Mouse (Mus musculus) erythroblast, embryonic 14.5 days (primary cell): ENCODE data around the gene Gm13696. TPM values are rescaled to one million over a fixed set of nuclear protein-coding genes. Genes with fewer than 3 reads are reported as not detected.
"Not testable (repeated sequence)": the region's sequence is repeated elsewhere in the genome, so short reads cannot be mapped to it uniquely, and the experiment has no call there.

ENCODE experiments used
- H3K27me3 ChIP-seq: 2 replicates; pipeline ENCODE4 v1.6.1; 2012; ENCODE audit warnings: inconsistent platforms; ENCODE audit not compliant: control insufficient read depth
- H3K36me3 ChIP-seq: 2 replicates; pipeline ENCODE4 v1.6.1; 2012; ENCODE audit warnings: mild to moderate bottlenecking, inconsistent platforms; ENCODE audit not compliant: control insufficient read depth
- H3K4me1 ChIP-seq: 2 replicates; pipeline ENCODE4 v1.6.1; 2012; ENCODE audit warnings: inconsistent platforms; ENCODE audit not compliant: control insufficient read depth
- H3K4me3 ChIP-seq: replicated peaks from 2 replicates; pipeline ENCODE3; 2012; ENCODE audit warnings: moderate library complexity, mild to moderate bottlenecking, inconsistent platforms
- H3K9me3 ChIP-seq: 2 replicates; pipeline ENCODE4 v1.6.1; 2012; ENCODE audit warnings: low read length, inconsistent platforms, mixed read lengths; ENCODE audit not compliant: control insufficient read depth
- GATA1 ChIP-seq: IDR thresholded peaks from 2 replicates; pipeline ENCODE4 v1.6.1; 2012; ENCODE audit warnings: low read length, inconsistent platforms, mixed read lengths
- TAL1 ChIP-seq: IDR thresholded peaks from 3 replicates; pipeline ENCODE4 v1.6.1; 2012; ENCODE audit warnings: low read length, inconsistent platforms, mixed read lengths
- polyA plus RNA-seq: library from polyadenylated mRNA; stranded (reverse); fragments of >175 nt; gene quantifications from 2 replicates; pipeline ENCODE4 v1.2.3, GENCODE M21; 2012

Gm13696 gene
- polyA plus RNA-seq, 1 experiment = 0.11 TPM

GRCm38 (mm10) chr2:84008913-84009312 lies 36.0 kb downstream of the Gm13696 start:
- no peaks in the 10 kb centered on the region for H3K9me3 ChIP-seq
- H3K4me1 ChIP-seq = peaks cover 5% of the 10 kb centered on the region
- TF ChIP-seq GATA1 (no peak), TAL1 (no peak)
- no peaks in the 10 kb centered on the region for H3K36me3 ChIP-seq
- no peaks in the 10 kb centered on the region for H3K27me3 ChIP-seq
- H3K4me3 ChIP-seq = no peak overlapping the region

- peaks cover 5% of the 10 kb centered on the region for H3K4me1 ChIP-seq
- H3K9me3 ChIP-seq = no peaks in the 10 kb centered on the region
- H3K36me3 ChIP-seq = no peaks in the 10 kb centered on the region
- no peak overlapping the region for H3K4me3 ChIP-seq
- no peak for TF ChIP-seq TAL1
- TF ChIP-seq GATA1 = no peak
- H3K27me3 ChIP-seq = no peaks in the 10 kb centered on the region
Measured at GRCm38 (mm10) chr2:84009818-84010217, 36.9 kb downstream of the Gm13696 start.

- Histone ChIP-seq H3K9me3 (no peaks in the 10 kb centered on the region), H3K27me3 (no peaks in the 10 kb centered on the region), H3K4me3 (no peak overlapping the region), H3K36me3 (no peaks in the 10 kb centered on the region), H3K4me1 (peaks cover 12% of the 10 kb centered on the region)
- no peak for TF ChIP-seq TAL1
- no peak for TF ChIP-seq GATA1
Measured at GRCm38 (mm10) chr2:84014572-84014971, 41.6 kb downstream of the Gm13696 start.

- H3K36me3 ChIP-seq, H3K27me3 ChIP-seq, H3K9me3 ChIP-seq, H3K4me3 ChIP-seq: not testable (repeated sequence)
- peaks cover 15% of the 10 kb centered on the region for H3K4me1 ChIP-seq
Measured at GRCm38 (mm10) chr2:84016291-84016690, 43.4 kb downstream of the Gm13696 start.

- H3K36me3 ChIP-seq = no peaks in the 10 kb centered on the region
- no peaks in the 10 kb centered on the region for H3K27me3 ChIP-seq
- TF ChIP-seq TAL1 = no peak
- TF ChIP-seq GATA1 = no peak
- no peaks in the 10 kb centered on the region for H3K9me3 ChIP-seq
- no peak overlapping the region for H3K4me3 ChIP-seq
- H3K4me1 ChIP-seq = peaks cover 13% of the 10 kb centered on the region
Measured at GRCm38 (mm10) chr2:84018330-84018729, 45.4 kb downstream of the Gm13696 start.

GRCm38 (mm10) chr2:84019519-84020305 lies 46.8 kb downstream of the Gm13696 start:
- TF ChIP-seq TAL1 (no peak), GATA1 (no peak)
- Histone ChIP-seq H3K9me3 (no peaks in the 10 kb centered on the region), H3K27me3 (no peaks in the 10 kb centered on the region), H3K4me1 (peaks cover 13% of the 10 kb centered on the region), H3K4me3 (no peak overlapping the region), H3K36me3 (no peaks in the 10 kb centered on the region)

- peaks cover 13% of the 10 kb centered on the region for H3K4me1 ChIP-seq
- no peaks in the 10 kb centered on the region for H3K36me3 ChIP-seq
- H3K9me3 ChIP-seq = no peaks in the 10 kb centered on the region
- TF ChIP-seq GATA1 (no peak), TAL1 (no peak)
- no peak overlapping the region for H3K4me3 ChIP-seq
- no peaks in the 10 kb centered on the region for H3K27me3 ChIP-seq
Measured at GRCm38 (mm10) chr2:84021930-84022329, 49.0 kb downstream of the Gm13696 start.

GRCm38 (mm10) chr2:84022905-84023304 lies 50.0 kb downstream of the Gm13696 start:
- TF ChIP-seq GATA1 (no peak), TAL1 (no peak)
- Histone ChIP-seq H3K4me1 (peaks cover 13% of the 10 kb centered on the region), H3K4me3 (no peak overlapping the region), H3K9me3 (no peaks in the 10 kb centered on the region), H3K27me3 (no peaks in the 10 kb centered on the region), H3K36me3 (no peaks in the 10 kb centered on the region)

- peaks cover 12% of the 10 kb centered on the region for H3K4me1 ChIP-seq
- no peak overlapping the region for H3K4me3 ChIP-seq
- TF ChIP-seq TAL1 = no peak
- no peak for TF ChIP-seq GATA1
- no peaks in the 10 kb centered on the region for H3K36me3 ChIP-seq
- no peaks in the 10 kb centered on the region for H3K27me3 ChIP-seq
- no peaks in the 10 kb centered on the region for H3K9me3 ChIP-seq
Measured at GRCm38 (mm10) chr2:84023319-84023718, 50.4 kb downstream of the Gm13696 start.

Other genes starting within 250 kb of the Gm13696 start
- gene Itgav, start 248.7 kb upstream of the Gm13696 start, polyA plus RNA-seq = 0.03 and 0.08 TPM in 2 replicates
- gene Fam171b, start 160.5 kb upstream of the Gm13696 start, polyA plus RNA-seq = 0.01 TPM in 1 of 2 replicates, not detected in the other
- not detected in 2 replicates for gene Zswim2, start 31.9 kb upstream of the Gm13696 start, polyA plus RNA-seq
- gene Gm13698, start 17.4 kb upstream of the Gm13696 start, polyA plus RNA-seq = 0.05 and 0.11 TPM in 2 replicates
- gene Gm13693, start 11.6 kb upstream of the Gm13696 start, polyA plus RNA-seq = 0.05 and 0.11 TPM in 2 replicates
- not detected in 2 replicates for gene Gm13695, start 5.8 kb upstream of the Gm13696 start, polyA plus RNA-seq
- gene Gm13694, start 5.8 kb downstream of the Gm13696 start, polyA plus RNA-seq = 0.05 and 0.11 TPM in 2 replicates
- 0.05 and 0.11 TPM in 2 replicates for gene Gm13697, start 11.6 kb downstream of the Gm13696 start, polyA plus RNA-seq
- 0.05 and 0.11 TPM in 2 replicates for gene Gm13691, start 17.4 kb downstream of the Gm13696 start, polyA plus RNA-seq